Mouse (Mus musculus) brain, embryonic 14.5 days (tissue): ENCODE results near the gene Gclm. TPM values are rescaled to one million over a fixed set of nuclear protein-coding genes. Genes with fewer than 3 reads are reported as not detected.
A peak's percentile ranks its signal among the peaks of the same experiment; 100 is the strongest.
"Not testable (repeated sequence)": the region's sequence is repeated elsewhere in the genome, so short reads cannot be mapped to it uniquely, and the experiment has no call there.

Experiments
- DNase-seq: peaks from one replicate; pipeline ENCODE4 v3.0.0-alpha.2; 2011; ENCODE audit warnings: low read depth
- CTCF ChIP-seq: fragments of 200-500 bp; IDR thresholded peaks from 2 replicates; pipeline ENCODE4 v1.5.1; 2012; ENCODE audit warnings: inconsistent platforms, mild to moderate bottlenecking, moderate library complexity, borderline replicate concordance; ENCODE audit not compliant: insufficient read depth, insufficient read length; ENCODE audit errors: extremely low read depth
- POLR2A ChIP-seq: fragments of 200-500 bp; IDR thresholded peaks from 2 replicates; pipeline ENCODE4 v1.6.1; 2012; ENCODE audit warnings: mild to moderate bottlenecking, inconsistent platforms, borderline replicate concordance; ENCODE audit not compliant: poor library complexity, insufficient read depth, insufficient read length, severe bottlenecking; ENCODE audit errors: extremely low read depth
- polyA plus RNA-seq: library from polyadenylated mRNA; depleted of rRNA; stranded (reverse); fragments of >200 nt; gene quantifications from 2 replicates; pipeline ENCODE4 v1.2.3, GENCODE M21; 2012

Gclm gene
- polyA plus RNA-seq, 1 experiment, result 27.7 TPM

- TF ChIP-seq CTCF (no peak), POLR2A (no peak)
- no peak for DNase-seq
Observed at GRCm38 (mm10) chr3:122208296-122209225, 36.8 kb upstream of the Gclm start.

- no peak for DNase-seq
- TF ChIP-seq POLR2A, result no peak
- TF ChIP-seq CTCF, result no peak
Observed at GRCm38 (mm10) chr3:122209511-122209910, 35.8 kb upstream of the Gclm start.

- DNase-seq, result no peak
- TF ChIP-seq CTCF, result no peak
- TF ChIP-seq POLR2A, result no peak
Observed at GRCm38 (mm10) chr3:122210434-122210833, 34.9 kb upstream of the Gclm start.

GRCm38 (mm10) chr3:122210846-122211245, 34.5 kb upstream of the Gclm start:
- DNase-seq, result no peak
- TF ChIP-seq POLR2A (no peak), CTCF (no peak)

- TF ChIP-seq POLR2A (no peak), CTCF (no peak)
- DNase-seq, result no peak
Observed at GRCm38 (mm10) chr3:122211446-122212125, 33.8 kb upstream of the Gclm start.

- TF ChIP-seq POLR2A (no peak), CTCF (no peak)
Observed at GRCm38 (mm10) chr3:122221240-122222036, 23.9 kb upstream of the Gclm start.

GRCm38 (mm10) chr3:122226972-122227371, 18.4 kb upstream of the Gclm start:
- not testable (repeated sequence) for DNase-seq

More at GRCm38 (mm10) chr3:122221240-122222036, 23.9 kb upstream of the Gclm start:
- no peak for DNase-seq

GRCm38 (mm10) chr3:122235772-122236171, 9.6 kb upstream of the Gclm start:
- TF ChIP-seq CTCF (no peak), POLR2A (no peak)
- no peak for DNase-seq

- TF ChIP-seq POLR2A, result no peak
- TF ChIP-seq CTCF, result no peak
- DNase-seq, result no peak
Observed at GRCm38 (mm10) chr3:122242876-122243275, 2.5 kb upstream of the Gclm start.

GRCm38 (mm10) chr3:122243416-122244167, 1.8 kb upstream of the Gclm start:
- no peak for TF ChIP-seq CTCF
- no peak for TF ChIP-seq POLR2A
- peak; percentile 43 for DNase-seq
